Mouse (Mus musculus): ENCODE measurements around the gene Alg12. TPM values are rescaled to one million over a fixed set of nuclear protein-coding genes. Genes with fewer than 3 reads are reported as not detected.

The Alg12 gene
- 1 to 10 TPM; 2.5 to 5.6 (median 3.7) TPM for total RNA-seq (2022)

DNA sequence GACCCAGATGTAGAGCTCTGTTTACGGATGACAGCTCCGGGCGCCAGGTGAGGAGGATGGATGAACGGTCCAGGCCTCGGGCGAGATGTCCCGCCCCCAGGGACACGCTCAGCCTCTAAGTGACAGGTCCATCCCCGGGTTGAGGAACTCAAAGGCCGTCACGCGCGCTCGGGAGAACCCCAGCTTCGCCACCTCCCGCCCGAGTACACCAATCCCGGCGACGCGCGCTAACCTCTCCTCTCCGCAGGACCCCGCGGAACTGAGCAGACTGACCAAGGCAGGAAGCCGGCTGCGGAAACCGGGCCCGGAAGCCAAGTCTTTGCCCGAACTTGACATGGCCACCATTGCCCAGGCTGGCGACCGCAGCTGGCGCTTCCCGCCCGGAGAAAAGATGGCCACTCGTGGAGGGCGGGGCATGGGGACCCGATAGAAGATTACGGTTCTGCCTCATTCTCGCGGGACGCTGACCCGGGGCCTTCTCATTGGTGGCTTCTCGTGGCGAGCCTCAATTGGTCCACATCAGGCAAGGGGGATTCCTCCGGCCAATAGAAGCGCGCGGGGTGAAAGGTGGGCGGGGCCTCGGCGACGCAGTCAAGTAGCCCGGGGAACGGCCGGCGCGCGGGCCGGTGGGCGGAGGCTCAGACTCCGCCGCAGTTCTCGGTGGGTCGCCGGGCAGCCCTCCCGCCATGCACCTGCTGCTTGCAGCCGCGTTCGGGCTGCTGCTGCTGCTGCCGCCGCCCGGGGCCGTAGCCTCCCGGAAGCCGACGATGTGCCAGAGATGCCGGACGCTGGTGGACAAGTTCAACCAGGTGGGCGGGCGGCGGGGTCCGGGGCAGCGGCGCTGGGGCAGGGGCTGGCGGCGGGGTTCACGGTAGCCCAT lies at the start of gene Alg12, which contains the start of gene Creld2:
TSS of gene Alg12 (minus strand) at position 293 of the 880 bp plus-strand sequence.
TSS of gene Creld2 (plus strand) at position 621 of the 880 bp plus-strand sequence.
- DNase-seq (ENCODE audit: low spot score in 2 of 2) = peak; percentile 99 to 100

DNA sequence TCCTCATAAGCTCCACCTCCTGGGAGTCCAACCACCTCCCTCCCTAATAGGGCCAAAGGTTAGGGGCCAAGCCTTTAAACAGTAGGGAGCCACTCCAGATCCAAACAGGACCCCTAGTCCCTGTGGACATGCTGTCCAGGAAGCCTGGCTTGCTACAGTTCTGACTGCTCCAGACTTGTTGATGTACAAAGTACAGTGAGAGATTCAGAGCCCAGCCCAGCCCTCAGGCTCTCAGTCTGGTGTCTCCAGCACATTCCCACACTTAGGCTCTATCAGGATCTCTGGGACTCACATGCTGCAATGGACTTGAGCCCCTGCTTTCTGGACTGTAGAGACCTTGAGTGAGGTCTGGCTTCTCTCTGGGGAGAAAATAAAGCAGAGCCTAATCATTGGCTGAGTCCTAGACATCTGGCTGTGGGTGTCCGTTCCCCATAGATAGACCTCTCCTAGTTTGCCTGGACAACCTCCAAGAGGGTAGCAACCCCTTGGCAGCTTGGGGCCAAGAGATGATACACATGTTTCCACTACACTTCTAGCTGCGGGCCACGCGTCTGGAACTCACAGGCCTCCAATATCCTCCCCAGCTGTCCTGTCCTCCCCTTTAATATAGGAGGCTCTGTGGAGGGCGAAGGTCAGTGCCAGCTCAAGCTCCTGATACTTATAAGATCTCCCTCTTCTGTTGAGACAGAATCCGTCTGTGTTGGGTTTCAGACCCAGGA lies 49.1 kb upstream of the Alg12 start:
- DNase-seq (ENCODE audit: low spot score in 2 of 2) = no peak

DNA sequence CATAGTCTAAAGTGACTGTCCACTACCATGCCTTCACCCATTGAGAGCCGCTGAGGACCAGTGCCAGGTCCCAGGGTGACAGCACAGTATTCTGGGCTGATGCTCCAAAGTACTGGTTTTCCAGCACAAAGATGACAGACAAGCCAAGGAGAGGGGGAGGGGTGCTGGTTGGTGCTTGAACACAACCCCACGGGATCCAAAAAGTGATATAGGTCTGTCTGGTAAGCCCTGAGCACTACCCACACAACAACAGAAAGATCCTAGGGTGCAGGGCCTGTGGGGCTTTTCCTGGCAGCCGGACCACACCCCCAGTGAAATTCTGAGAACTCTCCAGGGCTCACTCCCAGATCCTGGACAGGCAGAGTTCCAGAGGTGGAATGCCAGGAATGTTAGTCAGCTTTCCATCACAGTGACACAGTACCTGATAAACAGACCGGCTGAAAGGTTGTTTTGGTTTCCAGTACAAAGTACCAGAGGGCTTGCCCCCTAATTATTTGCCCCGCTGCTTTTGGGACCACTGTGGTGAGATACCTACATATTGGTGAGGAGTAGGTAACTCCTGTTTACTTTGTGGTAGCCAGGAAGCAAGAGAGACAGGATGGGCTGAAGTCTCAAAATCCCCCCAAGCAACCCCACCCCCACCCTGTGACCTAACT lies 48.4 kb upstream of the Alg12 start:
- DNase-seq (ENCODE audit: low spot score in 2 of 2) = peak in 1 of 2 experiments; percentile 52

DNA sequence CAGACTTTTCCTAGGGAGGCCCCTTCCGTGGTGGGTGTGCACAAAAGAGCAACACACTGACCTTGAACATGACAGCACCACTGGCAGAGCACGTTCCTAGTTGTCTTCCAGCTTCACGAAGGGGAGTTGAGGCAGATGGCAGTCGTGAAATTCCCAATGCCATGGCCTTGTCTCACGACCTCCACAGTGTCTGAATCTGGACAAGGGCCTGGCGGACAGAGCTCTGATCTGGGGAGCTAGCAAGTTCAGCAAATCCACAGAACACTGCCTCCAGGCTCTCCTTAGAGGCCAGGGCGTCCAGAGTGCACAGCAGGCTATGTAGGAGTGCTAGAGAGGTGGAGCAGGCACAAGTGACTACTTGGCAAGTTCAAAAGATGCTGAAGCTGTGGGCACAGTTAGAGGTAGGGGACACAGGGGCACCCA lies 47.8 kb upstream of the Alg12 start:
- no peak for DNase-seq (ENCODE audit: low spot score in 2 of 2)

GRCm38 (mm10) chr15:88865888-88866695 lies 47.0 kb upstream of the Alg12 start:
- DNase-seq (ENCODE audit: low spot score in 2 of 2) = no peak

DNA sequence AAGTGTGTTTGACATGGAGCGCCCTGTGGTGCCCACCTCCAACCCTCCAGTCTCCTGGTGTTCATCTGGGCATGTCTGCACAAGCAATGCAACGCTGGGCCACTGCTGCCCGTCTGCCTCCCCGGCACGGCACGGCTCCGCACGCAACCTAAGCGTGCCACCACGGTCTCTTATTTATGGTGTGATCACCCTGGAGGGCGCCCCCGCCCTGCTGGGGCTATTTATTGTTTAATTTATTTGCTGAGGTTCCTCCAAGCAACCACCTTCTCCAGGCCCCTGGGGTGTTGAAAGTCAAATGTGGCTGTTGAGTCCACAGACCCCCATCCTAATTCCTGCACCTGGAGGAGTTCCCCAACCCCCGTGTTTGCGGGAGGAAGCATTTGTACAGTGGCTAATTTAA lies 45.9 kb upstream of the Alg12 start:
- no peak for DNase-seq (ENCODE audit: low spot score in 2 of 2)

DNA sequence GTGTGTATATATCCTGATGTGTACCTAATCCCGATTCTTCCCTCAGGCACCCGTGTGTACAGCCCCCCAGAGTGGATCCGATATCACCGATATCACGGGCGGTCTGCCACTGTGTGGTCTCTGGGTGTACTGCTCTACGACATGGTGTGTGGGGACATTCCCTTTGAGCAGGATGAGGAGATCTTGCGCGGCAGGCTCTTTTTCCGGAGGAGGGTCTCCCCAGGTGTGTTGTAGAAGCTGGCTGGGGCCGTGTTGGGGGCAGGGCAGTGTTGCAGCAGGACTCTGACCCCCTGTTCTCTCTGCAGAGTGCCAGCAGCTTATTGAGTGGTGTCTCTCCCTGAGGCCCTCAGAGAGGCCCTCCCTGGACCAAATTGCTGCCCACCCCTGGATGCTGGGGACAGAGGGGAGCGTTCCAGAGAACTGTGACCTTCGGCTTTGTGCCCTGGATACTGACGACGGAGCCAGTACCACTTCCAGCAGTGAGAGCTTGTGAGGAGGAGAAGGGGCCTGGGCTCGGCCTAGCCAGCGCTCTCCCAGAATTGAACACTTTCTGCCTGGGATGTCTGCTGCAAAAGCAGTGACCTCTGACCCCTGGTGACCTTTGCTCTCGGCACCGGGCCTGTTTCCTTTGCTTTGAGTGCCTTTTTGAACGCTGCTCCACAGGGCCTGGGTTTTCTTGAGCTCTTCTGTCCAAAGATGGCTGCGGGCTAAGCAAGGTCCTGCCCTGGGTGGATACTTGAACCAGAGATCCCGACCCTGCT lies 45.3 kb upstream of the Alg12 start:
- DNase-seq (ENCODE audit: low spot score in 2 of 2) = peak in 1 of 2 experiments; percentile 41

DNA sequence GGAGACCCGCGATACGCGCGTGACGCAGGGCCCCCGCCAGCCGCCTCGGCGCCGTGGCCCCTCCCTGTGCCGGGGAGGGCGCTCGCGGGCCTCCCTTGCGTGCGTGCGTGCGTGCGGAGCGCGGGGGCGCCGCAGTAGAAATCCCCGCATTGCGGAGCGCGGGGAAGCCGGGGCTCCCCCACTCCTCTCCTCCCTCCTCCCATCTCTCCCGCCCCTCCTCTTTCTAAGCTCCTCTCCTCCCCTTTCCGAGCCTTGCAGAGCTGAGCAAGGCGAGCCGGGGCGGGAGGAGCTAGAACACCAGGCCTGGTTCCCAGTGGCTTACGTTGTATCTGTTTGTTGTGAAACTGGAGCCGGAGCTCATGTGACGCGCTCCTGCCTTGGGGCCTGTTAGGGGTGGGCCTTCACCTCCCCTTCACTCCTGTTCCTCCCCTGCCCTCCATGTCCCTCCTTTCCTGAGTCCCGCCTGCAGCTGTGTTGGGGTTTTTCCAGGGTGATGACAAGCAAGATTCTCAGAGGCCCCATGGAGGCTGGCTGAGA lies 44.6 kb upstream of the Alg12 start:
- peak; percentile 89 to 94 for DNase-seq (ENCODE audit: low spot score in 2 of 2)

GRCm38 (mm10) chr15:88862881-88863694 lies 44.0 kb upstream of the Alg12 start:
- DNase-seq (ENCODE audit: low spot score in 2 of 2) = peak in 1 of 2 experiments; percentile 50

DNA sequence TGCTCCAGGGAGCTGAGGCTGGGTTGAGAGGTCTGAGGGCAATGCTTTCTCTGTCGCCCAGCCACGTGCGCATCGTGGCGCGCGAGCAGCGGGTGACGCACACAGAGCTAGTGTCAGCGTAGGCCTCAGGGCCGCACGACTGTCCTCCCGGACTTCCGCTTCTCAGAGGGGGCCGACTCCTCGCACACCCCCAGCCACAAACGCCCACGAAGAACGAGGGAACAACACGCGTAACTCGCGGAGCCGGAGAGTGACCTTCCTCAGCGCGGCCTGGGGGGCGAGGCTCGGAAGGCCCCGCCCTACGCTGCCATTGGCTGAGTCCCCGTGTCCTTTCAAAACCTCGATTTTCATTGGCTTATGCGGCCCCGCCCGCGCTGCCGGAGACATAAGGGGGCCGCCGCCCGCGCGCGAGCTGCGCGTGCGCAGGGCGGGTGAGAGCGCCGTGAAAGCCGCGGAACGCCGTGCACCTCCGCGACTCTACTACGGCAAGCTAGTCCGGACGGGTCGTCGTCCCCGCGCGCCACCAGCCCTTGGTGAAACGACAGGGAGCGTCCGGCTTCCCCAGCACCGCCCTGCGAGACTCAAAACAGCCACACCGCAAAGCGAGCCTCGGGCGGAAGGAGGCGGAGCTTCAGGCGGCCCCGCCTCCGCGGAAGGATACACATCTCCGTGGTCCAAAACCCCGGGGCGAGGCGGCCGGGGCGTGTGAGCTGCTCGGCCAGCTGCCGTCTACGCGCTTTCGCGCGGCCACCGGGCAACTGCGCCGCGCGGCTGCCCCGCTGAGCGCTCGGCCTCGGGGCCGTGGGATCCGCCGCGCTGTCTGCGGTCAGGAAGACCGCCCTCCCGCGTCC lies 42.9 kb upstream of the Alg12 start, which contains the start of gene Pim3:
TSS of gene Pim3 (plus strand) at position 415 of the 851 bp plus-strand sequence.
- peak; percentile 96 to 98 for DNase-seq (ENCODE audit: low spot score in 2 of 2)

DNA sequence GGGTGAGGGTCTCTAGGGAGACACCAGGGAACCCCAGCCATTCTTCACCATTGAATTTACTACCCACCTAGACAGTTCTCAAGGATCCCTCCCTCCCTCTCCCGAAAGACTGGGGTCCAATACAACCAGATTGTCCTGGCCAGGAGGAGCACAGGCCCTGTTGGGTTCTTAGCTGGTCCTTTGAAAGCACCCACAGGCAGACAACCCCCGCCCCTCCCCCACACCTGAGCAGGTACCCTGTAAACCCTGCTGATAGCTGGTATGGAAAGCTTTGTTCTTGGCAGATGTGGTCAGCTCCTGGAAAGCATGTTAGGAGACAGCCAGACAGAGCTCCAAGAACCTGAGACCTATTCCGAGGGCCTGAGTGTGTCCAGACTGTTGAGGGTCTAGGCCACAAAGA lies 41.7 kb upstream of the Alg12 start:
- DNase-seq (ENCODE audit: low spot score in 2 of 2) = no peak

GRCm38 (mm10) chr15:88859206-88859970 lies 40.3 kb upstream of the Alg12 start:
- DNase-seq (ENCODE audit: low spot score in 2 of 2) = no peak

GRCm38 (mm10) chr15:88858707-88859106 lies 39.6 kb upstream of the Alg12 start:
- no peak for DNase-seq (ENCODE audit: low spot score in 2 of 2)

DNA sequence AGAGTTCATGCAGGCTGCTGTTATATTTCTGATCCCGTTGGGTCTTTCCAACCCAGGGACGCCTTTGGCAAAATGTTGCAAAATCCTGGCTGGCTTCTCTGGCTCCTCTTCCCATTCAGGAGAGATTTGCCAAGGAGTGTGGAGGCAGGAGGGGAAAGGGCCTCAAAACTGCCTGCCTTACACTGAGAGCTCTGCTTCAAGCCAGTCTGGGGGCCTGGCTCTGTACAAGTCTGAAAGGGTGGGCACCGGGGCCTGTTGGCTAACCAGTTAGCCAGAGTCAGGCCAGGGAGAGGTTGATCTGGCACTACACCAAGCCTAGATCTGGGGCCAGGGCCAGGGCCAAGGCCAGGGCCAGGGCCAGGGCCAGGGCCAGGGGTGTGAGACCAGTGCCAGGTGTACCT lies 39.0 kb upstream of the Alg12 start:
- peak; percentile 61 to 69 for DNase-seq (ENCODE audit: low spot score in 2 of 2)

GRCm38 (mm10) chr15:88857361-88857760 lies 38.2 kb upstream of the Alg12 start:
- DNase-seq (ENCODE audit: low spot score in 2 of 2) = no peak

- DNase-seq (ENCODE audit: low spot score in 2 of 2) = no peak
These were observed 37.5 kb upstream of the Alg12 start for GRCm38 (mm10) chr15:88856613-88857012.

- no peak for DNase-seq (ENCODE audit: low spot score in 2 of 2)
These were observed 36.8 kb upstream of the Alg12 start for GRCm38 (mm10) chr15:88855896-88856417.

Data from gastrocnemius, adult 8-10 months (tissue).